Mouse (Mus musculus) bone marrow macrophage, adult 2 months (primary cell): Measurements from ENCODE around the gene Stard10.

Source experiments
- CTCF ChIP-seq: IDR thresholded peaks from 2 replicates; pipeline ENCODE4 v1.5.1; 2012; ENCODE audit warnings: low read depth, mild to moderate bottlenecking, low read length, moderate library complexity
- POLR2A ChIP-seq: IDR thresholded peaks from 2 replicates; pipeline ENCODE4 v1.6.1; 2012; ENCODE audit warnings: mild to moderate bottlenecking, low read depth, low read length, borderline replicate concordance

DNA sequence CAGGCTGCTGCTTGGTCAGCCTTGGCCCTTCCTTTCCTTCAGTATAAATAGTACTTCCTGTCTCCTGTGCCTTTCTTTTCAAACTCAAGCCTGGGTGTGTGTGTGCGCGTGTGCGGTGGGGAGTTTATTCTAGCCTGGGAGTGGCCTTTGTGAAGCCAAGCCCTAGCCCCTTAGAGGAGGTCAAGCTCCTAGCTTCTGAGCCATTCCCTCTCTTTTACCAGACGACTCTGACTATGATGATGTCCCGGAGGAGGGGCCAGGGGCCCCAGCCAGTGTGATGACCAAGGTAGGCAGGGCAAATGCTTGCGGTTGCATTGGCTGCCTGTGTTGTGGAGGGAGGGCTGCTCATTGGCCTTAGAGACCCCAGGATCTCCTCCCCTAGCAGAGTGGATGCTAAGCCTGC, 68.4 kb downstream of the Stard10 start:
- TF ChIP-seq CTCF: no peak
- no peak for TF ChIP-seq POLR2A
